Mouse (Mus musculus) left cerebral cortex, postnatal 25 days (tissue): ENCODE results near the gene Pms1. TPM values are rescaled to one million over a fixed set of nuclear protein-coding genes. Genes with fewer than 3 reads are reported as not detected.
A peak's percentile ranks its signal among the peaks of the same experiment; 100 is the strongest.
"Not testable (repeated sequence)": the region's sequence is repeated elsewhere in the genome, so short reads cannot be mapped to it uniquely, and the experiment has no call there.

Experiments used
- DNase-seq, 2 experiments: peaks; one replicate each; pipeline ENCODE4 v3.0.0; 2022; ENCODE audit warnings: low spot score in 2 of 2, mixed read lengths in 1 of 2
- intact Hi-C: fragments of 180-260 bp; cut with DNase I; formaldehyde crosslinking; loops from one replicate; pipeline ENCODE4 v1.15.1; 2025
- total RNA-seq, 2 experiments: library from RNA; stranded (reverse); gene quantifications; 2 replicates each; pipeline ENCODE4 v1.2.3; 2021

The Pms1 gene
- total RNA-seq: 10 to 100 TPM; 21.2 to 22.0 TPM

DNA sequence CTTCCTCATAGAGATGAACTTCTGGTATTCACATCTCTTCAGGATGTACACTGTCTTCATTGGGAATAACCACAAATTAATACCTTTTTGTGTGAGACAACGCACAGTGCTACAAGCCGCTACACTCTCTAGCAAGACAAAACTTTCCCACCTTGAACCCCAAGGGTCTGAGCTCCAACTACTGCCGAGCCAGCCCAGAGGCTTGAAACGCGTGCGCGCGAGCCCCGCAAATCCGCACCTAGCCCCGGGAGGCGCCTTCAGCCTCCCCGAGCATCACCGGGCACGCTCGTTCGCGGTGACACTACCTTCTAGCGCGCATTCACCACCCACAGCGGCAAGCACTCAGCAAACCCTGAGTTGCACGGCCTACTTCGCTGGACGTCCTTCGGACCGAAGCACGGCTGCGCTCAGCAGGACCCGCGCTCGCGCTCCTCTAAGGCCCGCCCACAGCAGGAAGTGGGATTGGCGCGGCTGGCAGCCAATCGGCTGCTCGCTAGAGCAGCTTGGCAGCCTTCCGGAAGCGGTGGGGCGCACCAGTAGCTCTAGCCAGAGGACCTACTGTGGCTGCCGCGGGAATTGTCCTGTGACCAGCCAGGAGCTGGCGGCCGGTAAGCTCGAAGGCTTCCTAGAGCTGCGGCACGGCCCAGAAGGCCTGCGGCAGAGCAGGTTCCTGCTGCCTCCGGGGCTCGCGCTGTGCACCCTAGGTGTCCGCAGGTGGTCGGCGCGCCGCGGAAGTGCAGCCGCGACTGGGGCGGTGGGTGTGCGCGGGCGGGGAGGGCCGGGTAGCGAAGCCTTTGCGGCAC, at the start of gene Pms1, which contains the start of the genes Ormdl1 and Gm28778:
Gene Pms1 (minus strand): TSS at position 438 of the 803 bp plus-strand sequence.
Gene Ormdl1 (plus strand): TSS at position 515 of the 803 bp plus-strand sequence.
Gene Gm28778 (plus strand): TSS at position 531 of the 803 bp plus-strand sequence.
- DNase-seq: peak; percentile 97
- intact Hi-C loops: loop anchor here (1.0 kb wide), 1 partner anchor 17 kb away; the partner anchor contains the start of gene Osgepl1

- DNase-seq: no peak
- intact Hi-C loops: no loop called here
Observed at GRCm38 (mm10) chr1:53341071-53341470, 44.3 kb upstream of the Pms1 start.

DNA sequence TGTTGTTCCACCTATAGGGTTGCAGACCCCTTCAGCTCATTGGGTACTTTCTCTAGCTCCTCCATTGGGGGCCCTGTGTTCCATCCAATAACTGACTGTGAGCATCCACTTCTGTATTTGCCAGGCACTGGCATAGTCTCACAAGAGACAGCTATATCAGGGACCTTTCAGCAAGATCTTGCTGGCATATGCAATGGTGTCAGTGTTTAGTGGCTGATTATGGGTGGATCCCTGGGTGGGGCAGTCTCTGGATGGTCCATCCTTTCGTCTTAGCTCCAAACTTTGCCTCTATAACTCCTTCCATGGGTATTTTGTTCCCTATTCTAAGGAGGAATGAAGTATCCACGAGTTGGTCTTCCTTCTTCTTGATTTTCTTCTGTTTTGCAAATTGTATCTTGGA, 40.6 kb upstream of the Pms1 start:
- DNase-seq, intact Hi-C loops: not testable (repeated sequence)

DNA sequence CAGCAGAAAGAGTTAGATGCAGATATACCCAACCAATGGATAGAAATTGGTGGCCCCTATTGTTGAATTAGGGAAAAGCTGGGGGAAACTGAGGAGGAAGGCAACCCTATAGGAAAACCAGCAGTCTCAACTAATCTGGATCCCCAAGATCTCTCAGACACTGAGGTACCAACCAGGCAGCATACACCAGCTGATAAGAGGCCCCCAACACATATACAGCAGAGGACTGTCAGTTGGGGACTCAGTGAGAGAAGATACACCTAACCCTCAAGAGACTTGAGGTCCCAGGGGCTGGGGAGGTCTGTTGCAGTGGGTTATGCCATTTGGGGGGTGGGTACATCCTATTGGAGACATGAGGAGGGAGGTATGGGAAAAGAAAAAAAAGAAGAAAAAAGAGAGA, 38.6 kb upstream of the Pms1 start:
- DNase-seq: no peak
- intact Hi-C loops: no loop called here

- DNase-seq, intact Hi-C loops: not testable (repeated sequence)
Observed at GRCm38 (mm10) chr1:53333527-53333926, 36.7 kb upstream of the Pms1 start.

DNA sequence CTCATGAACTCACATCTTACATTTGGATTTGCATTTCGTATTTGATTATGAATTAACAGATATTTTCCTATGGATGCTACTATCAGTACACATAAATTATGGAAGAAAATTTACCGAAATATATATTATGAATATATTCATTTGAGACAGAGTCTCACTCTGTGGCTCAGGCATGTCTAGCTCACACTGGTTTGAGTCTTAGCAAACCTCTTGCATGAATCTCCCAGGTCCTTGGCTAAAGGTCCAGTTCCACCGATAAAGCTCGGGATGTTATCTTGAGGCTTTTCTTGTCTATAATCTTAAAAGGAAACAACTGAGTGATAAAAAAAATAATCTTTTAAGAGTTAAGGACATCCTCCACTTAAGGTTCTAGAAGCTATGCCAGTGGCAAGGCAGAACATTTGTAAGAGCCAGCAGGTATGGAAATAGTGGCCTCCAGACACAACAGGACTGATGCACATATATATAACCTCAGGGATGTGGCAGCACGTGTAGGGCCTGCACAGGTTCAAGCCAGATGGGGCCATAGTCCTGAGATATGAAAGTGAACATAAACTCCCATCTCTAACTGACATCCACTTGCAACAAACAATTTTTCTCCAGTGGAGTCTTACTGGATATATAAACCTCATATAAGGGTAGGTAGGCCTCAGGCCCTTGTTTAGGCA, 28.1 kb upstream of the Pms1 start:
- intact Hi-C loops: no loop called here
- DNase-seq: no peak

- intact Hi-C loops: no loop called here
- no peak for DNase-seq
Observed at GRCm38 (mm10) chr1:53324277-53324676, 27.5 kb upstream of the Pms1 start.

DNA sequence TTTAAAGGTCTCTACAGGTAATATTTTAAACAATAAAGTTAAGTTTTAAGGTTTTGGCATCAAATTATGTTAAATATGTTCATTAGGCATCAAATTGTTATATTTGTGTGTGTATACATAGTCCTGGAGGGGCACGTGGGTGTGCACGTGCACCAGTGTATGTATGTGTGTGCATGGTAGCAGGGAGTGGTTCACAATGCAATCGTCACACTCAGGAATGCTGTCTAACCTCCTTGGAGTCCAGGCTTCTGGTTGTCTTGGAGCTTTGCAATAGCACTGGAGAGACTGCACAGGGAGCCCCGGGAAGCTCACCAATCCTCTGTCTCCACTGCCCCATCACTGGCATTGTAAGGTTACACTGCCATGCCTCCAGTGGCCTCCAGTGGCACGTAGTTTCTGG, 26.4 kb upstream of the Pms1 start:
- intact Hi-C loops: no loop called here
- DNase-seq: no peak

GRCm38 (mm10) chr1:53321662-53322344, 25.0 kb upstream of the Pms1 start:
- intact Hi-C loops: no loop called here
- DNase-seq: no peak

DNA sequence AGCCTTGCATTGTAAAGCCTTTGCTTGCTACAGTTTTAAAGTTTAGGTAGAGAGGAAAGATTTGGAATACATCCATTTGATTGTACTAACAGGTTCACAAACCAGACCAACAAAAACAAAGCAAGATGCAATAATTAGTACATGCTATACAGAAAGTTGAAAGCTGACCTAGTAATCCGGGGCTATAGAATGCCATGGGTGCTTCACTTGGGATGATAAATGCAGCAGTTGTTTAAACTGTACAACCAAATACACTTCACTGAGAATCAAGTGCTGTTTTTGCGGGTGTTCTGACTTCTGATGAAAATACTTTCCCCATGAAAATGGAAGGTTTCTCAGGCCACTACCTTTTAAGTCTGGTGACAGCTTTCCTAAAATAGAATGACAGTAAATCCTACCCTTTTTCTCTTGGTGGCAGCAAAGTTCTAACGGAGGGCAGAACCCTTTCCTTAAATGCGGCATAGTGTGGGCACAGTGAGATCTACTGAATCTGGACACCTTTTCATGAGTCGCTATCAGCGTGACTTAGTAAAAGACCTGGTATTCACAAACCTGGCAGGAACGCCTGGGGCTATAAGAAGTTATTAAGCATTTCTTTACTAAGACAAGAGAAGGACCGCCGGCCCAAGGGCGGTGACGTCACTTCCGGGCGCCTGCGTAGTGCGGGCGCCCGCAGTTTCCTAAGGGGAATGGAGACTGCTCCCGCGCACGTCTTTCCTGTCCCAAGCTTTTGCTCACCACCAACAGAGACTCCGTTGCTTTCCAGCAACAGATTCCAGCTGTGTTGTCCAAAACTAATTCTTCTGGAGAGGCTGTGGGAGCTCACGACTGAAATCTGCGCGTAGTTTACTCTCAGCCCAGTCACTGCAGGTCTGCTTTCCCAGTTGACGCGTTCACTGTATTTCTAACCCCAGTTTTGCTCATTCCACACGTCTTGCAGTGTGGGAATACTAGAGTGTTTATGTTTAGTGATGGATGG, 16.5 kb upstream of the Pms1 start, which contains the start of gene Osgepl1:
Gene Osgepl1 (plus strand): TSS at position 636 of the 979 bp plus-strand sequence.
- intact Hi-C loops: loop anchor here (1.0 kb wide), 1 partner anchor 16 kb away; the partner anchor contains the start of genes Gm28778, Ormdl1 and Pms1

GRCm38 (mm10) chr1:53300506-53300905, 3.7 kb upstream of the Pms1 start:
- no peak for DNase-seq
- intact Hi-C loops: no loop called here

More for the DNA sequence above, 16.5 kb upstream of the Pms1 start, which contains the start of gene Osgepl1:
- DNase-seq: peak; percentile 87 to 88

- DNase-seq: no peak
- intact Hi-C loops: no loop called here
Observed at GRCm38 (mm10) chr1:53291197-53291596, 5.6 kb downstream of the Pms1 start.

DNA sequence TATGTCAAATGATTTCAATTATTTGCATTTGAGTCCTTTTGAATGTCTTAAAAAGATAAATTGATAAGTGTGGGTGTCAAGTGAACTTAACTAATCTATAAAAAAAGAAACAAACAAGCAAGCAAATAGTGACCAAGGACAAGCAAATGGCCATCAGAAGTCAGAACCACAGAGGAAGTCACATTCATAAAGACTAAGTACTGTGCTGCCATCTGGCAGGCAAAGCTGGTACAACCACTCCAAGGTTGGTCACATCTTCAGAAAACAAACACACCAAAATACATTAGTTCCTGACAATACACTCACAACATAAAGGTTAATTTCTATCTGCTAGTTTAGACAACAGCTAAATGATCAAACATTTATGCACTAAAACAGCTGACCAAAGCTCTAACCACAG, 24.2 kb downstream of the Pms1 start:
- intact Hi-C loops: loop anchor here (1.0 to 10.0 kb wide), 2 partner anchors 219 to 318 kb away; no protein-coding TSS in a partner anchor
- DNase-seq: peak; percentile 48 to 50

DNA sequence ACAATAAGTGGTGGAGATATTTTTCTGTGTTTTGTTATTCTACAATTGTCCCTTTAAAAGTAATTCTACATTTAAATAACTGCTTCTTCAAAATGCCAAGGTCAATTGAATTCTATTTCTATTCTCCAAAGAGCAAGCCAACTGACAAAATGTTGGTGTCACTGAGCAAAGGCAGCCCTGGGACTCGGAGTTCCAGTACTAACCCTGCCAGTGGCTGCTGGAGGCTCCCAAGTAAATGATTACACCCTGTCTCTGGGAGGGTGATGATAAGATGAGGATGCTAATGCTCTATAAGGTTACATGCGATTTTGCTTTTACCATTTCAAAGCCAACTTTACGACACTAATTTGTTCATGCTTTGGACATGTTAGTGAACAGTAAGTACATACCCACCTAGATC, 26.9 kb downstream of the Pms1 start:
- intact Hi-C loops: loop anchor here (10.0 kb wide), 1 partner anchor 315 kb away; no protein-coding TSS in a partner anchor
- DNase-seq: no peak

GRCm38 (mm10) chr1:53264958-53265612, 31.7 kb downstream of the Pms1 start:
- DNase-seq, intact Hi-C loops: not testable (repeated sequence)

GRCm38 (mm10) chr1:53226063-53226462, 70.8 kb downstream of the Pms1 start:
- intact Hi-C loops: no loop called here

DNA sequence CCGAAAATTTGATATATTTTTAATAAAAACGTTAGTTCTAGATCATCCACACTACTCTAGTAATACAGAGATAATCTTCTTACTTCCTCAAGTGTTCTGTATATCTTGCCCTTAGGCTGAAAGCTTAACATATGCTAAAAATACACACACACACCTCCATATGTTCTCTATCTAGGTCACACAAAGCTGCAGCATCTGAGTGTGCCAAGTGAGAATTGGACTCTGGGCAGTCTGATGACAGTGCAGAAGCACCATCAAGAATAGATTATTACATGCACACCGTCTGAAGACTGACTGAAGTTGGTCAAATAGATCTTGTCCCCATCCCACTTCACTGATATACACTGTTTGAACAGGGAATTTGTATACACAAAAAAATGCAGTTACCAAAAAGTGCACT, 71.2 kb downstream of the Pms1 start:
- peak in 1 of 2 experiments; percentile 19 for DNase-seq
- intact Hi-C loops: no loop called here

More at GRCm38 (mm10) chr1:53226063-53226462, 70.8 kb downstream of the Pms1 start:
- DNase-seq: no peak

DNA sequence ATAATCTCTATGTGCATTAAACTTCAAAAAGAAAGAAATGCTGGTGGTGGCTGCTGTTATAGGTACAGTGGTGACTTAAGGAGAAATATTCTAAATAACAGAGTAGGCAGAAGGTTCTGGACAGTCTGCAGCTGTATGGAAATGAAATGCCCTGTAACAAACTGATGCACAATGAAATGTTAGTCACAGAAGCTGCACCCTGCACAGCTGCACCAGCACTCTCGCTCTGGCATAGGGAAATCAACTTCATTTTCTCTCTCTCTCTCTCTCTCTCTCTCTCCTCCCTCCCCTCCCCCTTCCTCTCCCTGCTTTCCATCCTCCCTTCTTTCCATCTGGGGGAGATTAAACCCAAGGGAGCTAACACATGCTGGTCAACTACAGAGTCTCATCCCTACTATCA, 72.0 kb downstream of the Pms1 start:
- intact Hi-C loops: no loop called here
- DNase-seq: no peak
